Mouse (Mus musculus) C2C12 (cell line): ENCODE data around the gene Rbm17. TPM values are rescaled to one million over a fixed set of nuclear protein-coding genes. Genes with fewer than 3 reads are reported as not detected.
"Not testable (repeated sequence)": the region's sequence is repeated elsewhere in the genome, so short reads cannot be mapped to it uniquely, and the experiment has no call there.

Source experiments
- H3K27me3 ChIP-seq: one replicate; pipeline ENCODE4 v1.6.1; 2011; ENCODE audit not compliant: control insufficient read depth, insufficient read depth, insufficient read length
- H3K36me3 ChIP-seq: one replicate; pipeline ENCODE4 v1.6.1; 2011; ENCODE audit not compliant: control insufficient read depth, insufficient read depth
- H3K4me3 ChIP-seq: one replicate; pipeline ENCODE4 v1.5.1; 2011; ENCODE audit warnings: mild to moderate bottlenecking, control low read depth; ENCODE audit not compliant: poor library complexity, insufficient read depth, severe bottlenecking
- H3K79me2 ChIP-seq: one replicate; pipeline ENCODE4 v1.6.1; 2011; ENCODE audit not compliant: control insufficient read depth, insufficient read depth
- H3K79me3 ChIP-seq: one replicate; pipeline ENCODE4 v1.6.1; 2011; ENCODE audit warnings: low read depth, control low read depth
- H3ac ChIP-seq: one replicate; pipeline ENCODE3; 2011; ENCODE audit warnings: low read depth; ENCODE audit not compliant: control insufficient read depth, insufficient read length
- CEBPB ChIP-seq: IDR thresholded peaks from one replicate; pipeline ENCODE4 v1.6.1; 2011; ENCODE audit warnings: low read depth, mild to moderate bottlenecking, control low read depth, moderate library complexity
- FOSL1 ChIP-seq: IDR thresholded peaks from one replicate; pipeline ENCODE4 v1.8.0; 2011; ENCODE audit warnings: mild to moderate bottlenecking, low read length; ENCODE audit not compliant: poor library complexity, insufficient read depth, severe bottlenecking
- MAX ChIP-seq: IDR thresholded peaks from one replicate; pipeline ENCODE4 v1.6.1; 2011; ENCODE audit warnings: mild to moderate bottlenecking, control low read depth
- MYOD1 ChIP-seq: IDR thresholded peaks from one replicate; pipeline ENCODE4 v1.6.1; 2011; ENCODE audit warnings: low read depth; ENCODE audit not compliant: control insufficient read depth, insufficient read length
- MYOG ChIP-seq: IDR thresholded peaks from one replicate; pipeline ENCODE4 v1.6.1; 2011; ENCODE audit not compliant: control insufficient read depth, insufficient read length; ENCODE audit errors: extremely low read depth
- USF1 ChIP-seq: IDR thresholded peaks from one replicate; pipeline ENCODE4 v1.6.1; 2011; ENCODE audit warnings: low read depth, mild to moderate bottlenecking, control low read depth, moderate library complexity
- polyA plus RNA-seq: library from polyadenylated mRNA; unstranded; fragments of >200 nt; fragmentation: generic; extraction: Trizol; gene quantifications from one replicate; pipeline ENCODE4 v1.2.1, GENCODE M21; 2012; ENCODE audit warnings: missing spikeins

Rbm17 gene
- polyA plus RNA-seq, 1 experiment: 105 TPM

DNA sequence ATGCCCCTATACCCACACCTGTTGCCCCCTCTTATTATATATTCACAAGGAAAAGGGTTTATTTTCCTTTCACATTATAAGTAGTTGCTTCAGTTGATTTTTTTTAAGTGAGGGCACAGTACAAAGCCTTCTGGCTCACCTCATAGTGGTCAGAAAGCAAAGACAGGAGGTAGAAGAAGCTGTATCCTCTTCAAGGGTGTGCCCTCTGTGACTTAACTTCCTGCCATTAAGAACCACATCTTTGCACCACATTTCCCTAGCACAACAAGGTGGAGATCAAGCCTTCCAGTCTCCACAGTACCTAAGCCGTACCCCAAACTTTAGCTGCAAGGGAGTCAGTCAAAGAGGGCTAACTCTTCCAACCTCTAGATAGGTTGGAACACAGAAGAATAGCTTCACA is 61.8 kb downstream of the Rbm17 start:
- Histone ChIP-seq H3K27me3 (no peaks in the 10 kb centered on the region), H3K79me2 (no peaks in the 10 kb centered on the region), H3ac (no peak overlapping the region), H3K79me3 (no peaks in the 10 kb centered on the region), H3K36me3 (no peaks in the 10 kb centered on the region), H3K4me3 (no peak overlapping the region)
- TF ChIP-seq USF1 (no peak), MYOG (no peak), MAX (no peak), MYOD1 (no peak), FOSL1 (no peak), CEBPB (no peak)

DNA sequence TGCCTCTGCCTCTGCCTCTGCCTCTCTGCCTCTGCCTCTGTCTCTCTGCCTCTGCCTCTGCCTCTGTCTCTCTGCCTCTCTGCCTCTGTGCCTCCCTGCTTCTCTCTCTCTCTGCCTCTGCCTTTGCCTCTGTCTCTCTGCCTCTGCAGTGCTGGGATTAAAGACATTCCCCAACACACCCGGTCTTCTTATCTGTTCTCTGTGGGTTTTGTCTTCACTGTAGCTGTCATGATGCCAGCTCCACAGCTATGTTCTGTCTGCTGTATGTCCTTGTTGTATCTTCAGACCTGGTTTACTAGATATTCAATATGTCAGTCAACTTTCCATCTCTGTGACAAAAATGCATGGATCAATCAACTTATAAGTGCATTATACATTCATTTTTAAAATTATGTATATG is 62.4 kb downstream of the Rbm17 start:
- not testable (repeated sequence) for H3K27me3 ChIP-seq, H3K79me3 ChIP-seq, H3K36me3 ChIP-seq, H3K4me3 ChIP-seq, H3ac ChIP-seq, H3K79me2 ChIP-seq

DNA sequence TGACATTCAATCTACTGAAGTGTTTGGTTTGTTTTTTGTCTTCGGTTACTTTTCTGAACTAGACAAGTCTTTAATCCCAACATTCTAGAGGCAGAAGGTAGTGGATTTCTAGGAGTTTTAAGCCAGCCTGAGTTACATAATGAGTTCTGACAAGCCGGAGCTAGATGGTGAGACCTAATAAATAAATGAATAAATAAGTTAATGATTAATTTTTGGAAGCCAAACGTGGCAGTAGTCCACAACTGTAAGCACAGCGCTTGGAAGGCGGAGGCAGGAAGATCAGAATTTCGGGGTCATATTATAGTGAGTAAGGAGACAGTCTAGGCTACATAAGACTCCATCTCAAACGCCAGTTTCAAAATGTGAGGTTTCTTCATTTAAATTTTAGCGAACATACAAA is 68.0 kb downstream of the Rbm17 start:
- H3K79me2 ChIP-seq: no peaks in the 10 kb centered on the region
- H3K36me3 ChIP-seq: no peaks in the 10 kb centered on the region
- no peak for TF ChIP-seq FOSL1
- no peaks in the 10 kb centered on the region for H3K79me3 ChIP-seq
- H3ac ChIP-seq: no peak overlapping the region
- no peaks in the 10 kb centered on the region for H3K27me3 ChIP-seq
- H3K4me3 ChIP-seq: no peak overlapping the region

Other genes with a start within 250 kb of the Rbm17 start
- 4.2 TPM for gene Pfkfb3, start 50.1 kb downstream of the Rbm17 start, polyA plus RNA-seq
- not detected for gene Gm17490, start 22.1 kb upstream of the Rbm17 start, polyA plus RNA-seq
- gene Il2ra, start 38.7 kb upstream of the Rbm17 start, polyA plus RNA-seq: not detected
- 0.09 TPM for gene Il15ra, start 101.1 kb upstream of the Rbm17 start, polyA plus RNA-seq
- 32.0 TPM for gene Fbh1, start 173.4 kb upstream of the Rbm17 start, polyA plus RNA-seq
- 8.0 TPM for gene Ankrd16, start 173.7 kb upstream of the Rbm17 start, polyA plus RNA-seq